Mouse (Mus musculus) MEL (cell line): ENCODE measurements at regions not wholly inside any gene's neighbourhood (a gene's known extent, or its start where the extent isn't known, plus 50 kb on each side); places are given as distances from the start of the nearest gene placed in this dataset.

ENCODE experiments used
- DNase-seq: peaks from one replicate; pipeline ENCODE4 v3.0.0; 2011; ENCODE audit warnings: low read depth, low spot score
- H3K27ac ChIP-seq: 2 replicates; pipeline ENCODE4 v1.5.1; 2012; ENCODE audit warnings: low read depth, mild to moderate bottlenecking, control low read depth, low read length, moderate library complexity; ENCODE audit not compliant: control insufficient read depth
- H3K27me3 ChIP-seq, 2 experiments: fragments of 150-350 bp in 1 of 2; sonication (generic) in 1 of 2; 2 replicates each; pipeline ENCODE4 v1.6.1; 2012; ENCODE audit warnings: low read length in 2 of 2, mild to moderate bottlenecking in 2 of 2, improper control_type of control experiment in 1 of 2, moderate library complexity in 1 of 2; ENCODE audit not compliant: insufficient read depth in 2 of 2, control insufficient read depth in 1 of 2
- H3K36me3 ChIP-seq, 2 experiments: 2 replicates each; pipeline ENCODE4 v1.6.1; 2012 to 2014; ENCODE audit warnings: low read length in 2 of 2, improper control_type of control experiment in 1 of 2, inconsistent platforms in 1 of 2, mild to moderate bottlenecking in 1 of 2; ENCODE audit not compliant: insufficient read depth in 2 of 2, control insufficient read depth in 1 of 2
- H3K4me1 ChIP-seq, 2 experiments: fragments of 150-350 bp in 1 of 2; sonication (generic) in 1 of 2; 2 replicates each; pipeline ENCODE4 v1.6.1; 2012; ENCODE audit warnings: low read length in 2 of 2, improper control_type of control experiment in 1 of 2, mild to moderate bottlenecking in 1 of 2; ENCODE audit not compliant: insufficient read depth in 2 of 2, control insufficient read depth in 1 of 2
- H3K4me3 ChIP-seq, 2 experiments: fragments of 150-350 bp in 1 of 2; sonication (generic) in 1 of 2; 2 replicates each; pipeline ENCODE4 v1.5.1; 2012; ENCODE audit warnings: low read depth in 2 of 2, low read length in 2 of 2, mild to moderate bottlenecking in 2 of 2, moderate library complexity in 2 of 2, control low read depth in 1 of 2, improper control_type of control experiment in 1 of 2; ENCODE audit not compliant: control insufficient read depth in 1 of 2, insufficient read depth in 1 of 2
- H3K79me2 ChIP-seq: 2 replicates; pipeline ENCODE4 v1.6.1; 2012; ENCODE audit warnings: mild to moderate bottlenecking, low read length, moderate library complexity; ENCODE audit not compliant: control insufficient read depth, poor library complexity, insufficient read depth
- H3K9ac ChIP-seq: 2 replicates; pipeline ENCODE4 v1.6.1; 2012; ENCODE audit warnings: low read depth, mild to moderate bottlenecking, control low read depth, low read length, moderate library complexity; ENCODE audit not compliant: control insufficient read depth, poor library complexity, severe bottlenecking
- H3K9me3 ChIP-seq: fragments of 150-350 bp; sonication (generic); replicated peaks from 2 replicates; pipeline ENCODE4 v1.6.1; 2012; ENCODE audit warnings: mild to moderate bottlenecking, low read length, improper control_type of control experiment, moderate library complexity; ENCODE audit not compliant: insufficient read depth
- CHD1 ChIP-seq: IDR thresholded peaks from 2 replicates; pipeline ENCODE4 v1.6.1; 2012; ENCODE audit warnings: low read depth, mild to moderate bottlenecking, inconsistent platforms, low read length, improper control_type of control experiment
- GATA1 ChIP-seq: IDR thresholded peaks from 2 replicates; pipeline ENCODE4 v1.6.1; 2011; ENCODE audit warnings: low read depth, low read length, improper control_type of control experiment
- HCFC1 ChIP-seq: IDR thresholded peaks from 2 replicates; pipeline ENCODE4 v1.6.1; 2012; ENCODE audit warnings: low read depth, mild to moderate bottlenecking, inconsistent platforms, low read length, improper control_type of control experiment, moderate library complexity
- JUND ChIP-seq: IDR thresholded peaks from 2 replicates; pipeline ENCODE4 v1.6.1; 2011; ENCODE audit warnings: low read depth, mild to moderate bottlenecking, improper control_type of control experiment, low read length
- MAFK ChIP-seq: IDR thresholded peaks from 2 replicates; pipeline ENCODE4 v1.6.1; 2011; ENCODE audit warnings: low read depth, mild to moderate bottlenecking, low read length, improper control_type of control experiment, borderline replicate concordance
- MAX ChIP-seq: IDR thresholded peaks from 2 replicates; pipeline ENCODE4 v1.6.1; 2011; ENCODE audit warnings: low read length, improper control_type of control experiment
- MAZ ChIP-seq: IDR thresholded peaks from 2 replicates; pipeline ENCODE4 v1.6.1; 2012; ENCODE audit warnings: low read depth, mild to moderate bottlenecking, inconsistent platforms, low read length, improper control_type of control experiment
- MXI1 ChIP-seq: IDR thresholded peaks from 2 replicates; pipeline ENCODE4 v1.6.1; 2011; ENCODE audit warnings: mild to moderate bottlenecking, low read depth, low read length, improper control_type of control experiment
- MYB ChIP-seq: IDR thresholded peaks from 2 replicates; pipeline ENCODE4 v1.6.1; 2011; ENCODE audit warnings: mild to moderate bottlenecking, low read depth, low read length, improper control_type of control experiment
- NRF1 ChIP-seq: IDR thresholded peaks from 2 replicates; pipeline ENCODE4 v1.6.1; 2014; ENCODE audit warnings: low read depth, mild to moderate bottlenecking, inconsistent platforms, low read length, improper control_type of control experiment, moderate library complexity; ENCODE audit not compliant: poor library complexity, insufficient read depth, severe bottlenecking
- POLR2A ChIP-seq, 2 experiments: IDR thresholded peaks; 2 replicates each; pipeline ENCODE4 v1.6.1; 2011 to 2012; ENCODE audit warnings: low read length in 2 of 2, mild to moderate bottlenecking in 2 of 2, control low read depth in 1 of 2, improper control_type of control experiment in 1 of 2, low read depth in 1 of 2, moderate library complexity in 1 of 2; ENCODE audit not compliant: control insufficient read depth in 1 of 2, insufficient read depth in 1 of 2, poor library complexity in 1 of 2
- POLR2AphosphoS5 ChIP-seq: IDR thresholded peaks from 2 replicates; pipeline ENCODE4 v1.6.1; 2012; ENCODE audit warnings: low read depth, borderline replicate concordance, mild to moderate bottlenecking, inconsistent platforms, low read length, moderate library complexity, mixed read lengths
- SIN3A ChIP-seq: IDR thresholded peaks from 2 replicates; pipeline ENCODE4 v1.6.1; 2012; ENCODE audit warnings: low read length, improper control_type of control experiment, inconsistent platforms
- SMC3 ChIP-seq: IDR thresholded peaks from 2 replicates; pipeline ENCODE4 v1.6.1; 2011; ENCODE audit warnings: low read depth, low read length, improper control_type of control experiment
- TAL1 ChIP-seq: IDR thresholded peaks from 2 replicates; pipeline ENCODE4 v1.6.1; 2012; ENCODE audit warnings: mild to moderate bottlenecking, inconsistent platforms, low read length, moderate library complexity, mixed read lengths
- UBTF ChIP-seq: IDR thresholded peaks from 2 replicates; pipeline ENCODE4 v1.6.1; 2012; ENCODE audit warnings: low read depth, mild to moderate bottlenecking, inconsistent platforms, low read length, improper control_type of control experiment, moderate library complexity, borderline replicate concordance; ENCODE audit not compliant: insufficient read depth
- USF1 ChIP-seq: IDR thresholded peaks from 2 replicates; pipeline ENCODE4 v1.6.1; 2014; ENCODE audit warnings: low read depth, mild to moderate bottlenecking, inconsistent platforms, low read length, improper control_type of control experiment, moderate library complexity
- ZMIZ1 ChIP-seq: IDR thresholded peaks from 2 replicates; pipeline ENCODE4 v1.6.1; 2012; ENCODE audit warnings: low read depth, mild to moderate bottlenecking, inconsistent platforms, low read length, improper control_type of control experiment, moderate library complexity

- TF ChIP-seq MAFK, result no peak
- no peak for TF ChIP-seq TAL1
- no peak for TF ChIP-seq MYB
- no peak for TF ChIP-seq GATA1
- TF ChIP-seq USF1, result no peak
- no peak for TF ChIP-seq POLR2A (IDR thresholded peaks at IDR 0.05; ENCODE audit: control insufficient read depth in 1 of 2, insufficient read depth in 1 of 2, low read depth in 1 of 2, low read length in 2 of 2, poor library complexity in 1 of 2)
- TF ChIP-seq SIN3A, result no peak
- no peak for TF ChIP-seq ZMIZ1
- no peak for TF ChIP-seq POLR2AphosphoS5
- no peak for TF ChIP-seq MAZ
- no peak for TF ChIP-seq MAX
- TF ChIP-seq CHD1, result no peak
- no peaks in the 10 kb centered on the region for H3K9me3 ChIP-seq
- DNase-seq, result no peak
- no peak overlapping the region for H3K4me3 ChIP-seq
- peaks cover 4 to 10% of the 10 kb centered on the region in 2 experiments for H3K27me3 ChIP-seq
- no peak overlapping the region for H3K27ac ChIP-seq
- H3K36me3 ChIP-seq, result no peaks in the 10 kb centered on the region
- H3K79me2 ChIP-seq, result no peaks in the 10 kb centered on the region
- no peak overlapping the region for H3K9ac ChIP-seq
- H3K4me1 ChIP-seq, result no peaks in the 10 kb centered on the region
Observed at GRCm38 (mm10) chr16:29879665-29880064, 184.5 kb upstream of the Hes1 start.

DNA sequence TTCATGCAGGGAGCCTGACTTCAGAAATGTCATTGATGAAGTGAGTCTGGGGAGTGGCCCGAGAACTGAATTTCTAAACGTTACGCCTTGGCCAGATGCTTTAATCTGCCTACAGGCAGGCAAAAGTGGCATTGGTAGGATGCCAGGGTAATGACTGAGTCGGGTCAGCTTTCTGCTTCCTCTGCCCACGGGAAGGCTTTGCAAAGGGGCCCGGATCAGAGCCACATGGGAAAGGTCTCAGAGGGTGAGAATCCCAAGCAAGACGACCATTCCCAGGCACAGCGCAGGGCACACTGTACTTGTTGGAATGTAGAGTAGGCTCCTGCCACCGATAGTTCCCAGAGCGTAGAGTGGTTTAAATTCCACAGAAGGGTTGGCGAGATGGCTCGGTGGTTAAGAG is 182.7 kb upstream of the Hes1 start:
- Histone ChIP-seq H3K27ac (no peak overlapping the region), H3K79me2 (no peaks in the 10 kb centered on the region), H3K9me3 (no peaks in the 10 kb centered on the region), H3K36me3 (no peaks in the 10 kb centered on the region), H3K4me1 (no peaks in the 10 kb centered on the region), H3K4me3 (no peak overlapping the region), H3K9ac (no peak overlapping the region), H3K27me3 (peaks cover 1 to 12% of the 10 kb centered on the region in 2 experiments)
- DNase-seq, result no peak
- no peak for TF ChIP-seq HCFC1
- TF ChIP-seq GATA1, result no peak
- TF ChIP-seq SMC3, result no peak
- TF ChIP-seq MXI1, result no peak
- TF ChIP-seq SIN3A, result no peak
- TF ChIP-seq UBTF, result no peak
- no peak for TF ChIP-seq NRF1
- TF ChIP-seq JUND, result no peak
- TF ChIP-seq USF1, result no peak
- no peak for TF ChIP-seq MYB
